Mouse (Mus musculus): ENCODE measurements at regions not wholly inside any gene's neighbourhood (a gene's known extent, or its start where the extent isn't known, plus 50 kb on each side); places are given as distances from the start of the nearest gene placed in this dataset.

GRCm38 (mm10) chr12:110379721-110380120 lies 67.2 kb upstream of the Ppp2r5c start:
- no peak for TF ChIP-seq CHD1 (IDR thresholded peaks at IDR 0.05; ENCODE audit: low read depth, low read length)
- no peak for TF ChIP-seq CTCF (IDR thresholded peaks at IDR 0.05 in 2 of 3, conservative IDR thresholded peaks at IDR 0.05 in 1 of 3; ENCODE audit: control insufficient read depth in 1 of 3, insufficient read depth in 1 of 3, low read depth in 2 of 3, low read length in 3 of 3, poor library complexity in 1 of 3, severe bottlenecking in 1 of 3)
- TF ChIP-seq POLR2AphosphoS5 (IDR thresholded peaks at IDR 0.05; ENCODE audit: borderline replicate concordance, low read depth, low read length), result no peak
- no peak for TF ChIP-seq POLR2A (IDR thresholded peaks at IDR 0.05; ENCODE audit: control insufficient read depth in 1 of 2, insufficient read depth in 1 of 2, low read depth in 1 of 2, low read length in 2 of 2, poor library complexity in 1 of 2)
- no peak for TF ChIP-seq TAL1 (IDR thresholded peaks at IDR 0.05; ENCODE audit: low read length)
- TF ChIP-seq CHD2 (IDR thresholded peaks at IDR 0.05; ENCODE audit: low read length), result no peak
- TF ChIP-seq ZNF384 (IDR thresholded peaks at IDR 0.05; ENCODE audit: low read depth, low read length), result no peak
- TF ChIP-seq RCOR1 (IDR thresholded peaks at IDR 0.05; ENCODE audit: low read depth, low read length), result no peak
- no peak for TF ChIP-seq MAX (IDR thresholded peaks at IDR 0.05; ENCODE audit: low read length)
- TF ChIP-seq GATA1 (IDR thresholded peaks at IDR 0.05; ENCODE audit: low read depth, low read length), result no peak
